Mouse (Mus musculus): ENCODE measurements around the gene Ctdspl. TPM values are rescaled to one million over a fixed set of nuclear protein-coding genes. Genes with fewer than 3 reads are reported as not detected.
A peak's percentile ranks its signal among the peaks of the same experiment; 100 is the strongest.

Ctdspl gene
- polyA plus RNA-seq, 1 experiment = 83.4 TPM

DNA sequence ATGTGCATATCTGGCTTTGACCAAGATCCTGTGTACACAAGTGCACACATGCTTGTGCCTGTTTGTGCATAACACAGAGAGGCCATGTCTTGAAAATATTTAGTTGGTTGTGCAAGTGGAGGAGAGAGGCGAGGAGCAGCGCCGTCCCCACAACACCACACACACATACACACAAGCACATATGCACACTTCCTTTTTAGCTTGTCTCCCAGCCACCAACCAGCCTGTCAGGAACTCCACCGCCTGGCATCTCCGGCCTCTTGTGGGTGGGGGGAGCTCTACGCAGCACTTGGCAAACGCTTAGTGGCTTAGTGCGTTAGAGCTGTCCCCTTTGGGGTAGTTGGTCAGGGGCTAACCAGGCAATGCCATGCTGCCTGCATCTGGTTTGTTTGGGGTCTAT, 1.2 kb downstream of the Ctdspl start:
- Histone ChIP-seq H3K4me1 (ENCODE audit: control insufficient read depth, insufficient read depth, low read length) (peaks cover 3% of the 10 kb centered on the region; the same call in 1 of the 2 replicates), H3K4me3 (replicated peaks; ENCODE audit: extremely low read depth, low read depth, low read length) (peak overlapping the region; percentile 88)
- peak; percentile 57; the same call in 1 of the 2 replicates for TF ChIP-seq POLR2A (IDR thresholded peaks at IDR 0.05; ENCODE audit: borderline replicate concordance, extremely low read depth, low read depth, low read length)
- no peak for TF ChIP-seq CTCF (IDR thresholded peaks at IDR 0.05; ENCODE audit: insufficient read depth, low read length)
- peak; percentile 65 for DNase-seq
- WGBS = 8% methylated on average over 8 of the region's 8 CpGs

DNA sequence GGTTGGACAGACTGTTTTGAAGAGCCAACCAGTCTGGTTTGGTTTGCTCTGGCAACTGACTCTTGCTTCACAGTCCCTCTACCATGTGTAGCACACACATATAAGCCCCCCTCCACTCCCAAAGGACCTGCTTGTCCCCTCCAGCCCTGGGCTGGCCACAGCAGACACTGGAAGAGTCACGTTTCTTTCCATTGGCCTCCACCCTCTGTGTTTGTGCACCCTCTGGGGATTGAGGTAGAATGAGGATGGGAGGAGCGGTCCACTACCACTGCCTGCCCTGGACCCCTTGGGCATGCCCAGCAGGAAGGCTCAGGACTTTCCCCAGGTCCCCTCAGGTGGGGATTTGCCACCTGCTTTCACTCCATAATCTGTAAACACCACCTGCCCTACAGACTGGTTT, 1.8 kb downstream of the Ctdspl start:
- peaks cover 3% of the 10 kb centered on the region; the same call in 1 of the 2 replicates for H3K4me1 ChIP-seq (ENCODE audit: control insufficient read depth, insufficient read depth, low read length)
- no peak for DNase-seq
- 57% methylated on average over 2 of the region's 2 CpGs for WGBS
- TF ChIP-seq CTCF (IDR thresholded peaks at IDR 0.05; ENCODE audit: insufficient read depth, low read length) = no peak
- TF ChIP-seq POLR2A (IDR thresholded peaks at IDR 0.05; ENCODE audit: borderline replicate concordance, extremely low read depth, low read depth, low read length) = 0 out of 2 replicates have a peak, but pooled peaks have one; percentile 13
- peak overlapping the region; percentile 88 for H3K4me3 ChIP-seq (replicated peaks; ENCODE audit: extremely low read depth, low read depth, low read length)

DNA sequence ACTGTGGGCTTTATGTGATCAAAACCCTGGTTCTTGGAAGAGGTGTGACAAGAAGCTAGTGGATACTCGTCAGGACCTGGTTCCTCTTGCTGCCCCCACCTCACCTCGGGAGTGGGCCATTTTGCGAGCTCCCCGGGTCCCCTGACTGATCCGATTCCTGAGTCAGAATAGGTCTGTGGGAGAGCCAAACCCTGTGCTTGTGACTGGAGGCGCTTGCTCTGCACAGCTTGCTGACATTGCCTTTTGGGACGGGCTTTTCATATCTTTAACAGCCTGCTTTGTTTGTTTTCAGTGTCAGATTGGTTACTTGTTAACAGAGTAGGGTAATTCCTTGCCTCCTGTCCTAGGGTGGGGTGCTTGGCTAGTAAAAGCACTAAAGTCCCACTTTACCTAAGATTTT, 2.4 kb downstream of the Ctdspl start:
- TF ChIP-seq POLR2A (IDR thresholded peaks at IDR 0.05; ENCODE audit: borderline replicate concordance, extremely low read depth, low read depth, low read length) (peak; percentile 57; the same call in 1 of the 2 replicates), CTCF (IDR thresholded peaks at IDR 0.05; ENCODE audit: insufficient read depth, low read length) (no peak)
- Histone ChIP-seq H3K4me3 (replicated peaks; ENCODE audit: extremely low read depth, low read depth, low read length) (peak overlapping the region; percentile 38), H3K4me1 (ENCODE audit: control insufficient read depth, insufficient read depth, low read length) (peaks cover 3% of the 10 kb centered on the region; the same call in 1 of the 2 replicates)
- WGBS = 40% methylated on average over 7 of the region's 7 CpGs
- DNase-seq = no peak

DNA sequence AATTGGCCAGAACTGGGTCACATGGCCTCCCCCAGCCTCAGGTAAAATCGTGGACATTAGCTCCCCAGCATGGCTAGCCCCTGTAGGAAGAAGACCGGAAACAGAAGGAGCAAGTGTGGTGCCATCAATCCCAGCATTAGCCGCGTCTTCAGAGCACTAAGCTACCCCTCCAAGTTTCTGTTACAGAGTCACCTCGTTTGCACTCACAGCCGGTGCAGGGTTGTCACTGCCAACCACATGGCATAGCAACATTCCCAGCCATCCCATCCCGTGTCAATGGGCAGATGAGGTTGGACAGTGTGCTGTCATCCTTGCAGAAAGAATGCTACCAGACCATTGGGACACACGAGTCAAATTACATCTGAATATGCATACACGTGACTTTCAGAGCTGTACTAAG, 4.4 kb downstream of the Ctdspl start:
- 63% methylated on average over 9 of the region's 9 CpGs for WGBS
- TF ChIP-seq CTCF (IDR thresholded peaks at IDR 0.05; ENCODE audit: insufficient read depth, low read length) (no peak), POLR2A (IDR thresholded peaks at IDR 0.05; ENCODE audit: borderline replicate concordance, extremely low read depth, low read depth, low read length) (no peak)
- Histone ChIP-seq H3K4me1 (ENCODE audit: control insufficient read depth, insufficient read depth, low read length) (peaks cover 4% of the 10 kb centered on the region), H3K4me3 (replicated peaks; ENCODE audit: extremely low read depth, low read depth, low read length) (no peak overlapping the region)
- DNase-seq = no peak

DNA sequence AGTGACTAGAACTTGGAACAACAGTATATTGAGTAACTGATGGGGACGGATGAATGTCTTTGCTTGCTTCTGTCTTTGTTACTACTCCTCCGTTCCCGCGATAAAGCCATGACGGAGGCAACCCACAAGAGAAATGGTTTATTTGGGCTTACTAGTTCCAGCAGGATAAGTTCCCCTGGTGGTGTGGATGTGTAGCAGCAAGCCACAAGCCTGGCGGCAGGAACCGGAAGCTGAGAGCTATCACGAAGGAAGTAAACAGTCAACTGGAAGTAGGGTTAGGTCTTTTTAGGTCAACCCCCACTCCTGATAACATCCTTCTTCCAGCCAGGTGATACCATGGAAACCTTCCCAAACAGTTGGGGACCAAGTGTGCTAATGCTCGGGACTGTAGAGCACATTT, 7.5 kb downstream of the Ctdspl start:
- no peak for DNase-seq
- 0 out of 2 replicates have a peak, but pooled peaks have one; percentile 9 for TF ChIP-seq CTCF (IDR thresholded peaks at IDR 0.05; ENCODE audit: insufficient read depth, low read length)
- TF ChIP-seq POLR2A (IDR thresholded peaks at IDR 0.05; ENCODE audit: borderline replicate concordance, extremely low read depth, low read depth, low read length) = no peak
- Histone ChIP-seq H3K4me1 (ENCODE audit: control insufficient read depth, insufficient read depth, low read length) (peaks cover 10% of the 10 kb centered on the region), H3K4me3 (replicated peaks; ENCODE audit: extremely low read depth, low read depth, low read length) (no peak overlapping the region)
- WGBS = 61% methylated on average over 9 of the region's 9 CpGs

DNA sequence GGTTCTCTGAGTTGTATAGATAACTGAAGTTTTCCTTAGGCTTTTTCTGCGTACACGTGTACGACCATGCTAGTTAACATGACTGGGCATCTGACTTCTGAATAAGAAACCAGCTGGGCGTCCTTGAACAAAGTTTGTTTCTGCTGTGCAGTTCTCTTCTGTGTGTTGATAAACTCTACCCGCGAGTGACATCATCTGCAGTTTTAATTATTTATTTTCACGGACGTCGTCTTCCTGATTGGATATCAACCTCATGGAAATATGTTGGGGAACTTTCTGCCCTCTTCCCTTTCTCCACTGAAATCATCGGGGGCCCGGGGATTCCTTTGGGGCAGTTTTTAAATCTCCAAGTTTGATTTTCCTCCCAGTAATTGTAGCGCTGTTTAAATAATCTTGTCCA, 8.1 kb downstream of the Ctdspl start:
- WGBS = 46% methylated on average over 12 of the region's 12 CpGs
- DNase-seq = no peak
- TF ChIP-seq CTCF (IDR thresholded peaks at IDR 0.05; ENCODE audit: insufficient read depth, low read length) = no peak
- no peak for TF ChIP-seq POLR2A (IDR thresholded peaks at IDR 0.05; ENCODE audit: borderline replicate concordance, extremely low read depth, low read depth, low read length)
- no peak overlapping the region for H3K4me3 ChIP-seq (replicated peaks; ENCODE audit: extremely low read depth, low read depth, low read length)
- peaks cover 12% of the 10 kb centered on the region for H3K4me1 ChIP-seq (ENCODE audit: control insufficient read depth, insufficient read depth, low read length)

DNA sequence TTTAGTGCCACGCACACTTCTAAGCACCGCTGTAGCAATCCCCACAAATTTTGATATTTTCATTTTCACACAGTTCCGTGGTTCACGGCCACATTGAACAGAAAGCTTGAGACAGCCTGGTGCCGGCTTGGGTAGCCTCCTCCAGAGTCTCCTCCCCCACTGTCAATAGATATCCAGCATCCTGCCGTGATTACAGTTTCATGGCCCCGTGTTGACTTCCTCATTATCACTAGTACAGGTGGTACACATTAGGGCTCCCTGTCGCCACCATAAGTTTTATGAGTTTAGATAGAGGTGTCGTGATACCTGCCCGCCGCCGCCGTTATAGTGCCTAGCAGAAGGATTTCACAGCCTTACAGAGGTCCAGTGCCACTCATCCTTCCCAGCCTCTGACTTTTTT, 8.8 kb downstream of the Ctdspl start:
- H3K4me3 ChIP-seq (replicated peaks; ENCODE audit: extremely low read depth, low read depth, low read length) = no peak overlapping the region
- no peak for TF ChIP-seq POLR2A (IDR thresholded peaks at IDR 0.05; ENCODE audit: borderline replicate concordance, extremely low read depth, low read depth, low read length)
- TF ChIP-seq CTCF (IDR thresholded peaks at IDR 0.05; ENCODE audit: insufficient read depth, low read length) = no peak
- DNase-seq = no peak
- H3K4me1 ChIP-seq (ENCODE audit: control insufficient read depth, insufficient read depth, low read length) = peaks cover 17% of the 10 kb centered on the region
- 79% methylated on average over 13 of the region's 13 CpGs for WGBS

DNA sequence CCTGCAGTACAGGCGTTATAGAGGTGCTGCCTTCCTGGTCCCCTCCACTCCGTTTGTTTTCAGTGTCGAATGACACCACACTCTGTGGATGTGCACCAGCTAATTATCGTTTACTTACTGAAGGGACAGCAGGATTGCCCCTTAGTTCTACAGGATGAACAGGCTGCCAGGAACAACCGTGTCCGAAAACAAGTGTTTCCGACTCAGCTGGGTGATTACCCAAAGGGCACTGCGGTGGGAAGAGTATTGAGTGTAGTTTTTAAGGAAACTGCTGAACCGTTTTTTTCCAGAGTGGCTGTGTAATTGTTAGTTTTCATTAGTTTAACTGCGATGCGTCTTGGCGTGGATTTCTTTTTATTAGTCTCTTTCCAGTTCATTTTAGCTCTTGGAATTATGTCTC, 9.8 kb downstream of the Ctdspl start:
- 43% methylated on average over 12 of the region's 12 CpGs for WGBS
- TF ChIP-seq CTCF (IDR thresholded peaks at IDR 0.05; ENCODE audit: insufficient read depth, low read length) (no peak), POLR2A (IDR thresholded peaks at IDR 0.05; ENCODE audit: borderline replicate concordance, extremely low read depth, low read depth, low read length) (no peak)
- no peak for DNase-seq
- H3K4me3 ChIP-seq (replicated peaks; ENCODE audit: extremely low read depth, low read depth, low read length) = no peak overlapping the region
- H3K4me1 ChIP-seq (ENCODE audit: control insufficient read depth, insufficient read depth, low read length) = peaks cover 24% of the 10 kb centered on the region

DNA sequence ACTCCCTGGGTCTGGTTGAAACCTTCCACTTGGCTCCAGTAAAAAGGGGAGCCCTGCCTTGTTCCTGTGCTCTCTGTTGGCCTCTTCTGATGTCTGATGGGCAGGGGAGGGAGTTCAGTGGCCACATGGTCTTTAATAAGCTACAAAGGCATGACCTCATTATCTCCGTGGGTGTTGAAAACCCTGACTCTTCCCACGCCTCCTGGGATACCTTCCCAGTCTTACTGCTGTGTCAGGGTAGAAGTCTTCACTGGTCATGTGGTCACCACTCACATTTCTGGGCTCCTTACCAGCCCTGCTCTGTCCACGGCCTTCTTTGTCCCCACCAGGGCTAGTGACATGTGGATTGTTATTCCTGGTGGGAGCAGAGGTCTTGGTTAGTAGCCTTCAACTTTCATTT, 11.3 kb downstream of the Ctdspl start:
- Histone ChIP-seq H3K4me3 (replicated peaks; ENCODE audit: extremely low read depth, low read depth, low read length) (no peak overlapping the region), H3K4me1 (ENCODE audit: control insufficient read depth, insufficient read depth, low read length) (peaks cover 28% of the 10 kb centered on the region)
- no peak for DNase-seq
- TF ChIP-seq CTCF (IDR thresholded peaks at IDR 0.05; ENCODE audit: insufficient read depth, low read length) (no peak), POLR2A (IDR thresholded peaks at IDR 0.05; ENCODE audit: borderline replicate concordance, extremely low read depth, low read depth, low read length) (no peak)
- WGBS = 42% methylated on average over 3 of the region's 3 CpGs

DNA sequence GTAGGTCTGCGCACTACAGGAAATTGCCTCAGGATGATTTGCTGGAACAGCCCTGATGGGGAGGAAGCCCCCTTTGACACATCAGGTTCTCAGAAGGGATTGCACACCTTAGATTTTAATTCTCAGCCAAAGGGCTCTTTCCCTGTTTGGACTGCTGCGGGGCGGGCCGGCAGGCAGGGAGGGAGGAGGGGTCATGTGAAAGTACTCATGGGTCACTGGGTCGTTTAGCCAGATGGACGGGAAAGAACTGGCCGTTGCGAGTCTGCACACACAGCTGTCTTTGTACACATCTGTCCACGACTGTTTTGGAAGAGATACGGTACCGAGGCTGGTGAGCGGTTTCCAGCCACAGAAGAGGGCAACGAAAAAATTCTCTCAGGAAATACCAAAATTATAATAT, 13.2 kb downstream of the Ctdspl start:
- TF ChIP-seq CTCF (IDR thresholded peaks at IDR 0.05; ENCODE audit: insufficient read depth, low read length) (no peak), POLR2A (IDR thresholded peaks at IDR 0.05; ENCODE audit: borderline replicate concordance, extremely low read depth, low read depth, low read length) (no peak)
- WGBS = 41% methylated on average over 13 of the region's 13 CpGs
- no peak overlapping the region for H3K4me3 ChIP-seq (replicated peaks; ENCODE audit: extremely low read depth, low read depth, low read length)
- peaks cover 25% of the 10 kb centered on the region for H3K4me1 ChIP-seq (ENCODE audit: control insufficient read depth, insufficient read depth, low read length)
- no peak for DNase-seq

All from lung, adult 2 months (tissue).